Mouse (Mus musculus) C2C12 (cell line): ENCODE results near the gene Rapsn.

ENCODE experiments used
- CTCF ChIP-seq: IDR thresholded peaks from one replicate; pipeline ENCODE4 v1.5.1; 2011; ENCODE audit not compliant: control insufficient read depth, insufficient read depth, insufficient read length
- FOSL1 ChIP-seq: IDR thresholded peaks from one replicate; pipeline ENCODE4 v1.8.0; 2011; ENCODE audit warnings: mild to moderate bottlenecking, low read length; ENCODE audit not compliant: poor library complexity, insufficient read depth, severe bottlenecking
- MYOD1 ChIP-seq: IDR thresholded peaks from one replicate; pipeline ENCODE4 v1.6.1; 2011; ENCODE audit warnings: low read depth; ENCODE audit not compliant: control insufficient read depth, insufficient read length
- USF1 ChIP-seq: IDR thresholded peaks from one replicate; pipeline ENCODE4 v1.6.1; 2011; ENCODE audit warnings: low read depth, mild to moderate bottlenecking, control low read depth, moderate library complexity

GRCm38 (mm10) chr2:91069306-91070000 is 34.0 kb downstream of the Rapsn start:
- TF ChIP-seq CTCF (no peak), FOSL1 (no peak), USF1 (no peak), MYOD1 (no peak)
